Mouse (Mus musculus): ENCODE measurements at regions not wholly inside any gene's neighbourhood (a gene's known extent, or its start where the extent isn't known, plus 50 kb on each side); places are given as distances from the start of the nearest gene placed in this dataset.

- Histone ChIP-seq H3K27me3 (replicated peaks) (no peaks in the 10 kb centered on the region), H3K4me1 (ENCODE audit: control insufficient read depth in 1 of 2, insufficient read depth in 2 of 2) (no peaks in the 10 kb centered on the region), H3K27ac (ENCODE audit: insufficient read depth, low read depth) (no peak overlapping the region), H3K36me3 (replicated peaks in 1 of 2; ENCODE audit: control insufficient read depth in 1 of 2, insufficient read depth in 1 of 2, low read length in 1 of 2) (no peaks in the 10 kb centered on the region), H3K9me3 (replicated peaks; ENCODE audit: low read length) (peaks cover 29% of the 10 kb centered on the region), H3K79me2 (replicated peaks; ENCODE audit: control insufficient read depth, extremely low read depth, insufficient read depth, poor library complexity, severe bottlenecking) (no peaks in the 10 kb centered on the region), H3K9ac (ENCODE audit: insufficient read depth, low read depth) (no peak overlapping the region), H3K4me3 (replicated peaks in 1 of 3; ENCODE audit: low read depth in 2 of 3, low read length in 2 of 3, poor library complexity in 1 of 3) (no peak overlapping the region), H3K4me2 (ENCODE audit: insufficient read depth, low read depth, poor library complexity, severe bottlenecking) (no peak overlapping the region)
- TF ChIP-seq ZC3H11A (IDR thresholded peaks at IDR 0.05; ENCODE audit: low read depth, low read length) (no peak), TCF12 (IDR thresholded peaks at IDR 0.05; ENCODE audit: low read depth, low read length) (no peak), ZKSCAN1 (IDR thresholded peaks at IDR 0.05; ENCODE audit: borderline replicate concordance, low read depth, low read length) (no peak), JUN (IDR thresholded peaks at IDR 0.05; ENCODE audit: insufficient read depth, low read depth, low read length) (no peak), ZMIZ1 (IDR thresholded peaks at IDR 0.05; ENCODE audit: low read depth, low read length) (no peak), CHD1 (IDR thresholded peaks at IDR 0.05; ENCODE audit: low read depth, low read length) (no peak), ELF1 (IDR thresholded peaks at IDR 0.05; ENCODE audit: low read depth, low read length) (no peak), BHLHE40 (IDR thresholded peaks at IDR 0.05; ENCODE audit: low read depth, low read length) (no peak), USF1 (IDR thresholded peaks at IDR 0.05; ENCODE audit: low read depth, low read length) (no peak), MYC (IDR thresholded peaks at IDR 0.05; ENCODE audit: low read depth, low read length) (no peak)
- no peak for DNase-seq (ENCODE audit: extremely low read depth)
- dilution Hi-C loops (cut with MboI; ENCODE audit: extremely low pct_ligation_motif_present, extremely low pct_unique_long_range_greater_than_20kb, low sequenced_read_pairs) = no loop called here
- in situ Hi-C loops (cut with MboI; ENCODE audit: low pct_ligation_motif_present, low pct_unique_long_range_greater_than_20kb, low sequenced_read_pairs) = no loop called here
These were observed 2886.8 kb upstream of the Lrrc6 start for GRCm38 (mm10) chr15:69387466-69387865.

- Histone ChIP-seq H3K4me2 (ENCODE audit: insufficient read depth, low read depth, poor library complexity, severe bottlenecking) (no peak overlapping the region), H3K9me3 (replicated peaks; ENCODE audit: low read length) (peaks cover 35% of the 10 kb centered on the region), H3K4me3 (replicated peaks in 1 of 3; ENCODE audit: low read depth in 2 of 3, low read length in 2 of 3, poor library complexity in 1 of 3) (no peak overlapping the region), H3K9ac (ENCODE audit: insufficient read depth, low read depth) (no peak overlapping the region), H3K27me3 (replicated peaks) (no peaks in the 10 kb centered on the region), H3K36me3 (replicated peaks in 1 of 2; ENCODE audit: control insufficient read depth in 1 of 2, insufficient read depth in 1 of 2, low read length in 1 of 2) (no peaks in the 10 kb centered on the region), H3K79me2 (replicated peaks; ENCODE audit: control insufficient read depth, extremely low read depth, insufficient read depth, poor library complexity, severe bottlenecking) (no peaks in the 10 kb centered on the region), H3K4me1 (ENCODE audit: control insufficient read depth in 1 of 2, insufficient read depth in 2 of 2) (no peaks in the 10 kb centered on the region), H3K27ac (ENCODE audit: insufficient read depth, low read depth) (no peak overlapping the region)
- dilution Hi-C loops (cut with MboI; ENCODE audit: extremely low pct_ligation_motif_present, extremely low pct_unique_long_range_greater_than_20kb, low sequenced_read_pairs) (no loop called here), in situ Hi-C loops (cut with MboI; ENCODE audit: low pct_ligation_motif_present, low pct_unique_long_range_greater_than_20kb, low sequenced_read_pairs) (no loop called here)
- TF ChIP-seq ZMIZ1 (IDR thresholded peaks at IDR 0.05; ENCODE audit: low read depth, low read length) (no peak), IRF4 (IDR thresholded peaks at IDR 0.05; ENCODE audit: low read depth, low read length) (no peak)
- no peak for DNase-seq (ENCODE audit: extremely low read depth)
These were observed 2864.7 kb upstream of the Lrrc6 start for GRCm38 (mm10) chr15:69365440-69365839.

- no peaks in the 10 kb centered on the region for H3K36me3 ChIP-seq (replicated peaks in 1 of 2; ENCODE audit: control insufficient read depth in 1 of 2, insufficient read depth in 1 of 2, low read length in 1 of 2)
- H3K4me1 ChIP-seq (ENCODE audit: control insufficient read depth in 1 of 2, insufficient read depth in 2 of 2) = no peaks in the 10 kb centered on the region
- H3K27me3 ChIP-seq (replicated peaks) = no peaks in the 10 kb centered on the region
- in situ Hi-C loops (cut with MboI; ENCODE audit: low pct_ligation_motif_present, low pct_unique_long_range_greater_than_20kb, low sequenced_read_pairs) (no loop called here), dilution Hi-C loops (cut with MboI; ENCODE audit: extremely low pct_ligation_motif_present, extremely low pct_unique_long_range_greater_than_20kb, low sequenced_read_pairs) (no loop called here)
- DNase-seq (ENCODE audit: extremely low read depth) = no peak
- peaks cover 46% of the 10 kb centered on the region for H3K9me3 ChIP-seq (replicated peaks; ENCODE audit: low read length)
- TF ChIP-seq RCOR1 (conservative IDR thresholded peaks at IDR 0.05; ENCODE audit: low read depth, low read length) (no peak), MYC (IDR thresholded peaks at IDR 0.05; ENCODE audit: low read depth, low read length) (no peak), POLR2A (IDR thresholded peaks at IDR 0.05; ENCODE audit: low read depth, low read length) (no peak), HCFC1 (IDR thresholded peaks at IDR 0.05; ENCODE audit: low read depth, low read length) (no peak)
- H3K4me3 ChIP-seq (replicated peaks in 1 of 3; ENCODE audit: low read depth in 2 of 3, low read length in 2 of 3, poor library complexity in 1 of 3) = no peak overlapping the region
- no peak overlapping the region for H3K9ac ChIP-seq (ENCODE audit: insufficient read depth, low read depth)
- no peak overlapping the region for H3K27ac ChIP-seq (ENCODE audit: insufficient read depth, low read depth)
- H3K4me2 ChIP-seq (ENCODE audit: insufficient read depth, low read depth, poor library complexity, severe bottlenecking) = no peak overlapping the region
- no peaks in the 10 kb centered on the region for H3K79me2 ChIP-seq (replicated peaks; ENCODE audit: control insufficient read depth, extremely low read depth, insufficient read depth, poor library complexity, severe bottlenecking)
These were observed 2849.5 kb upstream of the Lrrc6 start for GRCm38 (mm10) chr15:69350053-69350739.
